Mouse (Mus musculus) myocyte (in vitro differentiated cells): Measurements from ENCODE around the gene Gnat1.

Experiments
- CEBPB ChIP-seq: IDR thresholded peaks from 2 replicates; pipeline ENCODE4 v1.6.1; 2011; ENCODE audit warnings: mild to moderate bottlenecking, moderate library complexity; ENCODE audit not compliant: poor library complexity, insufficient read depth, severe bottlenecking
- MAX ChIP-seq: IDR thresholded peaks from one replicate; pipeline ENCODE4 v1.6.1; 2011; ENCODE audit warnings: low read depth, mild to moderate bottlenecking, control low read depth
- POLR2A ChIP-seq: IDR thresholded peaks from one replicate; pipeline ENCODE4 v1.6.1; 2011; ENCODE audit warnings: low read depth, mild to moderate bottlenecking, control low read depth, moderate library complexity; ENCODE audit not compliant: insufficient read length
- POLR2AphosphoS2 ChIP-seq: IDR thresholded peaks from one replicate; pipeline ENCODE4 v1.6.1; 2011; ENCODE audit warnings: low read depth, control low read depth; ENCODE audit not compliant: insufficient read length
- TCF12 ChIP-seq: IDR thresholded peaks from one replicate; pipeline ENCODE4 v1.6.1; 2011; ENCODE audit warnings: mild to moderate bottlenecking, control low read depth; ENCODE audit not compliant: poor library complexity, insufficient read depth, severe bottlenecking

GRCm38 (mm10) chr9:107662342-107662741 lies 17.2 kb downstream of the Gnat1 start:
- TF ChIP-seq POLR2AphosphoS2 = no peak
- TF ChIP-seq CEBPB = no peak
- TF ChIP-seq MAX = no peak
- no peak for TF ChIP-seq POLR2A
- TF ChIP-seq TCF12 = no peak
